Mouse (Mus musculus) MEL (cell line): ENCODE measurements around the gene 4930519G04Rik. TPM values are rescaled to one million over a fixed set of nuclear protein-coding genes. Genes with fewer than 3 reads are reported as not detected.
A peak's percentile ranks its signal among the peaks of the same experiment; 100 is the strongest.

Experiments used
- DNase-seq: peaks from one replicate; pipeline ENCODE4 v3.0.0; 2011; ENCODE audit warnings: low read depth, low spot score
- H3K27ac ChIP-seq: 2 replicates; pipeline ENCODE4 v1.5.1; 2012; ENCODE audit warnings: low read depth, mild to moderate bottlenecking, control low read depth, low read length, moderate library complexity; ENCODE audit not compliant: control insufficient read depth
- H3K27me3 ChIP-seq, 2 experiments: fragments of 150-350 bp in 1 of 2; sonication (generic) in 1 of 2; 2 replicates each; pipeline ENCODE4 v1.6.1; 2012; ENCODE audit warnings: low read length in 2 of 2, mild to moderate bottlenecking in 2 of 2, improper control_type of control experiment in 1 of 2, moderate library complexity in 1 of 2; ENCODE audit not compliant: insufficient read depth in 2 of 2, control insufficient read depth in 1 of 2
- H3K36me3 ChIP-seq, 2 experiments: 2 replicates each; pipeline ENCODE4 v1.6.1; 2012 to 2014; ENCODE audit warnings: low read length in 2 of 2, improper control_type of control experiment in 1 of 2, inconsistent platforms in 1 of 2, mild to moderate bottlenecking in 1 of 2; ENCODE audit not compliant: insufficient read depth in 2 of 2, control insufficient read depth in 1 of 2
- H3K4me1 ChIP-seq, 2 experiments: fragments of 150-350 bp in 1 of 2; sonication (generic) in 1 of 2; 2 replicates each; pipeline ENCODE4 v1.6.1; 2012; ENCODE audit warnings: low read length in 2 of 2, improper control_type of control experiment in 1 of 2, mild to moderate bottlenecking in 1 of 2; ENCODE audit not compliant: insufficient read depth in 2 of 2, control insufficient read depth in 1 of 2
- H3K4me3 ChIP-seq, 2 experiments: fragments of 150-350 bp in 1 of 2; sonication (generic) in 1 of 2; 2 replicates each; pipeline ENCODE4 v1.5.1; 2012; ENCODE audit warnings: low read depth in 2 of 2, low read length in 2 of 2, mild to moderate bottlenecking in 2 of 2, moderate library complexity in 2 of 2, control low read depth in 1 of 2, improper control_type of control experiment in 1 of 2; ENCODE audit not compliant: control insufficient read depth in 1 of 2, insufficient read depth in 1 of 2
- H3K79me2 ChIP-seq: 2 replicates; pipeline ENCODE4 v1.6.1; 2012; ENCODE audit warnings: mild to moderate bottlenecking, low read length, moderate library complexity; ENCODE audit not compliant: control insufficient read depth, poor library complexity, insufficient read depth
- H3K9ac ChIP-seq: 2 replicates; pipeline ENCODE4 v1.6.1; 2012; ENCODE audit warnings: low read depth, mild to moderate bottlenecking, control low read depth, low read length, moderate library complexity; ENCODE audit not compliant: control insufficient read depth, poor library complexity, severe bottlenecking
- H3K9me3 ChIP-seq: fragments of 150-350 bp; sonication (generic); replicated peaks from 2 replicates; pipeline ENCODE4 v1.6.1; 2012; ENCODE audit warnings: mild to moderate bottlenecking, low read length, improper control_type of control experiment, moderate library complexity; ENCODE audit not compliant: insufficient read depth
- BHLHE40 ChIP-seq: IDR thresholded peaks from 2 replicates; pipeline ENCODE4 v1.6.1; 2012; ENCODE audit warnings: low read depth, mild to moderate bottlenecking, inconsistent platforms, low read length, improper control_type of control experiment, borderline replicate concordance
- ELF1 ChIP-seq: IDR thresholded peaks from 2 replicates; pipeline ENCODE4 v1.6.1; 2014; ENCODE audit warnings: low read depth, mild to moderate bottlenecking, inconsistent platforms, low read length, improper control_type of control experiment, moderate library complexity
- EP300 ChIP-seq, 2 experiments: IDR thresholded peaks; 2 replicates each; pipeline ENCODE4 v1.6.1; 2011; ENCODE audit warnings: improper control_type of control experiment in 2 of 2, low read length in 2 of 2, low read depth in 1 of 2, mild to moderate bottlenecking in 1 of 2
- ETS1 ChIP-seq: IDR thresholded peaks from 2 replicates; pipeline ENCODE4 v1.6.1; 2012; ENCODE audit warnings: low read depth, mild to moderate bottlenecking, inconsistent platforms, low read length, improper control_type of control experiment, moderate library complexity
- GATA1 ChIP-seq: IDR thresholded peaks from 2 replicates; pipeline ENCODE4 v1.6.1; 2011; ENCODE audit warnings: low read depth, low read length, improper control_type of control experiment
- HCFC1 ChIP-seq: IDR thresholded peaks from 2 replicates; pipeline ENCODE4 v1.6.1; 2012; ENCODE audit warnings: low read depth, mild to moderate bottlenecking, inconsistent platforms, low read length, improper control_type of control experiment, moderate library complexity
- JUND ChIP-seq: IDR thresholded peaks from 2 replicates; pipeline ENCODE4 v1.6.1; 2011; ENCODE audit warnings: low read depth, mild to moderate bottlenecking, improper control_type of control experiment, low read length
- MAFK ChIP-seq: IDR thresholded peaks from 2 replicates; pipeline ENCODE4 v1.6.1; 2011; ENCODE audit warnings: low read depth, mild to moderate bottlenecking, low read length, improper control_type of control experiment, borderline replicate concordance
- MAX ChIP-seq: IDR thresholded peaks from 2 replicates; pipeline ENCODE4 v1.6.1; 2011; ENCODE audit warnings: low read length, improper control_type of control experiment
- MAZ ChIP-seq: IDR thresholded peaks from 2 replicates; pipeline ENCODE4 v1.6.1; 2012; ENCODE audit warnings: low read depth, mild to moderate bottlenecking, inconsistent platforms, low read length, improper control_type of control experiment
- MEF2A ChIP-seq: IDR thresholded peaks from 2 replicates; pipeline ENCODE4 v1.6.1; 2014; ENCODE audit warnings: low read depth, mild to moderate bottlenecking, inconsistent platforms, low read length, improper control_type of control experiment; ENCODE audit not compliant: poor library complexity, insufficient replicate concordance, severe bottlenecking; ENCODE audit errors: extremely low read depth
- MXI1 ChIP-seq: IDR thresholded peaks from 2 replicates; pipeline ENCODE4 v1.6.1; 2011; ENCODE audit warnings: mild to moderate bottlenecking, low read depth, low read length, improper control_type of control experiment
- MYC ChIP-seq: IDR thresholded peaks from 2 replicates; pipeline ENCODE4 v1.6.1; 2011; ENCODE audit warnings: low read depth, mild to moderate bottlenecking, low read length, improper control_type of control experiment, moderate library complexity
- NELFE ChIP-seq: IDR thresholded peaks from 2 replicates; pipeline ENCODE4 v1.6.1; 2011; ENCODE audit warnings: low read depth, low read length, improper control_type of control experiment
- NRF1 ChIP-seq: IDR thresholded peaks from 2 replicates; pipeline ENCODE4 v1.6.1; 2014; ENCODE audit warnings: low read depth, mild to moderate bottlenecking, inconsistent platforms, low read length, improper control_type of control experiment, moderate library complexity; ENCODE audit not compliant: poor library complexity, insufficient read depth, severe bottlenecking
- POLR2A ChIP-seq, 2 experiments: IDR thresholded peaks; 2 replicates each; pipeline ENCODE4 v1.6.1; 2011 to 2012; ENCODE audit warnings: low read length in 2 of 2, mild to moderate bottlenecking in 2 of 2, control low read depth in 1 of 2, improper control_type of control experiment in 1 of 2, low read depth in 1 of 2, moderate library complexity in 1 of 2; ENCODE audit not compliant: control insufficient read depth in 1 of 2, insufficient read depth in 1 of 2, poor library complexity in 1 of 2
- POLR2AphosphoS2 ChIP-seq: IDR thresholded peaks from 2 replicates; pipeline ENCODE4 v1.6.1; 2011; ENCODE audit warnings: low read length, improper control_type of control experiment
- POLR2AphosphoS5 ChIP-seq: IDR thresholded peaks from 2 replicates; pipeline ENCODE4 v1.6.1; 2012; ENCODE audit warnings: low read depth, borderline replicate concordance, mild to moderate bottlenecking, inconsistent platforms, low read length, moderate library complexity, mixed read lengths
- RAD21 ChIP-seq: IDR thresholded peaks from 2 replicates; pipeline ENCODE4 v1.6.1; 2011; ENCODE audit warnings: mild to moderate bottlenecking, low read depth, low read length, improper control_type of control experiment
- RCOR1 ChIP-seq: IDR thresholded peaks from 2 replicates; pipeline ENCODE4 v1.6.1; 2012; ENCODE audit warnings: low read depth, mild to moderate bottlenecking, inconsistent platforms, low read length, improper control_type of control experiment
- SIN3A ChIP-seq: IDR thresholded peaks from 2 replicates; pipeline ENCODE4 v1.6.1; 2012; ENCODE audit warnings: low read length, improper control_type of control experiment, inconsistent platforms
- SMC3 ChIP-seq: IDR thresholded peaks from 2 replicates; pipeline ENCODE4 v1.6.1; 2011; ENCODE audit warnings: low read depth, low read length, improper control_type of control experiment
- TBP ChIP-seq: IDR thresholded peaks from 2 replicates; pipeline ENCODE4 v1.8.0; 2011; ENCODE audit warnings: low read depth, low read length, improper control_type of control experiment
- TCF12 ChIP-seq: IDR thresholded peaks from 2 replicates; pipeline ENCODE4 v1.6.1; 2014; ENCODE audit warnings: low read depth, mild to moderate bottlenecking, inconsistent platforms, low read length, improper control_type of control experiment, moderate library complexity
- UBTF ChIP-seq: IDR thresholded peaks from 2 replicates; pipeline ENCODE4 v1.6.1; 2012; ENCODE audit warnings: low read depth, mild to moderate bottlenecking, inconsistent platforms, low read length, improper control_type of control experiment, moderate library complexity, borderline replicate concordance; ENCODE audit not compliant: insufficient read depth
- USF1 ChIP-seq: IDR thresholded peaks from 2 replicates; pipeline ENCODE4 v1.6.1; 2014; ENCODE audit warnings: low read depth, mild to moderate bottlenecking, inconsistent platforms, low read length, improper control_type of control experiment, moderate library complexity
- USF2 ChIP-seq, 2 experiments: IDR thresholded peaks; 2 replicates each; pipeline ENCODE4 v1.6.1; 2011 to 2012; ENCODE audit warnings: improper control_type of control experiment in 2 of 2, low read length in 2 of 2, borderline replicate concordance in 1 of 2, inconsistent platforms in 1 of 2, low read depth in 1 of 2, mild to moderate bottlenecking in 1 of 2; ENCODE audit not compliant: insufficient read depth in 1 of 2
- ZC3H11A ChIP-seq: IDR thresholded peaks from 2 replicates; pipeline ENCODE4 v1.6.1; 2012; ENCODE audit warnings: low read depth, mild to moderate bottlenecking, inconsistent platforms, low read length, improper control_type of control experiment
- ZKSCAN1 ChIP-seq: IDR thresholded peaks from 2 replicates; pipeline ENCODE4 v1.6.1; 2012; ENCODE audit warnings: low read depth, mild to moderate bottlenecking, inconsistent platforms, low read length, improper control_type of control experiment, moderate library complexity
- ZMIZ1 ChIP-seq: IDR thresholded peaks from 2 replicates; pipeline ENCODE4 v1.6.1; 2012; ENCODE audit warnings: low read depth, mild to moderate bottlenecking, inconsistent platforms, low read length, improper control_type of control experiment, moderate library complexity
- ZNF384 ChIP-seq: IDR thresholded peaks from 2 replicates; pipeline ENCODE4 v1.6.1; 2012; ENCODE audit warnings: low read depth, mild to moderate bottlenecking, inconsistent platforms, low read length, improper control_type of control experiment
- polyA plus RNA-seq, 2 experiments: library from polyadenylated mRNA; stranded (reverse) in 1 of 2; unstranded in 1 of 2; fragments of >175 nt in 1 of 2; fragments of >200 nt in 1 of 2; gene quantifications; 2 replicates each; pipeline versions ENCODE4 v1.2.1 to v1.2.4; 2012; ENCODE audit warnings: low replicate concordance in 2 of 2, low read depth in 1 of 2; ENCODE audit not compliant: insufficient read length in 2 of 2, insufficient read depth in 1 of 2, missing spikeins in 1 of 2
- total RNA-seq: library from RNA; depleted of rRNA; stranded (reverse); fragments of 300-350 nt; gene quantifications from 2 replicates; pipeline ENCODE4 v1.2.3, GENCODE M21; 2012

The 4930519G04Rik gene
- total and polyA plus RNA-seq, 3 experiments: not detected

GRCm38 (mm10) chr5:114926753-114927152, 73.3 kb downstream of the 4930519G04Rik start:
- TF ChIP-seq JUND: no peak
- TF ChIP-seq SMC3: no peak
- peak; percentile 44; the same call in 1 of the 2 replicates for TF ChIP-seq MXI1
- TF ChIP-seq MAZ: peak; percentile 16; the same call in 1 of the 2 replicates
- no peak for TF ChIP-seq POLR2AphosphoS2
- no peak for TF ChIP-seq ZKSCAN1
- no peak; the same call in 1 of the 2 replicates for TF ChIP-seq BHLHE40
- peak; percentile 52; the same call in 1 of the 2 replicates for TF ChIP-seq SIN3A
- peak; percentile 48; the same call in 1 of the 2 replicates for TF ChIP-seq NELFE
- TF ChIP-seq ZC3H11A: no peak
- TF ChIP-seq GATA1: peak; percentile 41; the same call in 1 of the 2 replicates
- TF ChIP-seq ELF1: no peak
- peak; percentile 66; the same call in 1 of the 2 replicates for TF ChIP-seq TBP
- no peak for TF ChIP-seq HCFC1
- no peak for TF ChIP-seq RAD21
- no peak for TF ChIP-seq ZMIZ1
- TF ChIP-seq ZNF384: no peak
- TF ChIP-seq RCOR1: peak; percentile 42; the same call in 1 of the 2 replicates
- TF ChIP-seq NRF1: no peak
- TF ChIP-seq UBTF: no peak
- TF ChIP-seq POLR2AphosphoS5: no peak
- peak; percentile 48 for TF ChIP-seq MAX
- TF ChIP-seq ETS1: peak; percentile 50; the same call in 1 of the 2 replicates
- TF ChIP-seq POLR2A (IDR thresholded peaks at IDR 0.05; ENCODE audit: control insufficient read depth in 1 of 2, insufficient read depth in 1 of 2, low read depth in 1 of 2, low read length in 2 of 2, poor library complexity in 1 of 2): peak in 1 of 2 experiments; percentile 26; a peak in 1 of 4 replicates
- no peak for TF ChIP-seq USF2 (IDR thresholded peaks at IDR 0.05; ENCODE audit: borderline replicate concordance in 1 of 2, insufficient read depth in 1 of 2, low read depth in 1 of 2, low read length in 2 of 2)
- 0 out of 2 replicates have a peak, but pooled peaks have one; percentile 6 for TF ChIP-seq TCF12
- peak; percentile 38 to 42; a peak in 3 of 4 replicates for TF ChIP-seq EP300 (IDR thresholded peaks at IDR 0.05; ENCODE audit: low read depth in 1 of 2, low read length in 2 of 2)
- TF ChIP-seq MAFK: no peak
- no peak for TF ChIP-seq USF1
- no peak for TF ChIP-seq MEF2A
- TF ChIP-seq MYC: 0 out of 2 replicates have a peak, but pooled peaks have one; percentile 47

More at GRCm38 (mm10) chr5:114926753-114927152, 73.3 kb downstream of the 4930519G04Rik start:
- DNase-seq: peak; percentile 85
- H3K9ac ChIP-seq: peak overlapping the region; percentile 36
- H3K4me1 ChIP-seq: peaks cover 9 to 41% of the 10 kb centered on the region in 2 experiments
- H3K36me3 ChIP-seq: peaks cover 0 to 32% of the 10 kb centered on the region in 2 experiments; a peak in 2 of 4 replicates
- peaks cover 3% of the 10 kb centered on the region; the same call in 1 of the 2 replicates for H3K79me2 ChIP-seq
- no peaks in the 10 kb centered on the region for H3K9me3 ChIP-seq
- H3K4me3 ChIP-seq: peak overlapping the region in 1 of 2 experiments; percentile 16; a peak in 2 of 4 replicates
- peak overlapping the region; percentile 91 for H3K27ac ChIP-seq
- no peaks in the 10 kb centered on the region for H3K27me3 ChIP-seq
